Mouse (Mus musculus) midbrain, postnatal 0 days (tissue): ENCODE measurements at regions not wholly inside any gene's neighbourhood (a gene's known extent, or its start where the extent isn't known, plus 50 kb on each side); places are given as distances from the start of the nearest gene placed in this dataset.

Experiments
- ATAC-seq: fragments of 200-750 bp; cut with Nextera tagmentation; 2 replicates; pipeline ENCODE4 v1.8.0; 2017; ENCODE audit warnings: moderate number of reproducible peaks, mild to moderate bottlenecking, moderate TSS enrichment, moderate library complexity; ENCODE audit not compliant: low FRiP score
- DNase-seq: peaks from one replicate; pipeline ENCODE4 v3.0.0-alpha.2; 2015; ENCODE audit warnings: low spot score
- H3K27ac ChIP-seq: fragments of 300-500 bp; sonication (generic); 2 replicates; pipeline ENCODE4 v1.5.1; 2014; ENCODE audit warnings: low read depth, mild to moderate bottlenecking, low read length, mixed read lengths
- H3K27me3 ChIP-seq: fragments of 300-500 bp; sonication (generic); 2 replicates; pipeline ENCODE4 v1.6.1; 2014; ENCODE audit warnings: low read length, control low read depth, mixed read lengths; ENCODE audit not compliant: insufficient read depth
- H3K36me3 ChIP-seq: fragments of 300-500 bp; sonication (generic); 2 replicates; pipeline ENCODE4 v1.6.1; 2014; ENCODE audit warnings: low read length, control low read depth, mixed read lengths; ENCODE audit not compliant: insufficient read depth
- H3K4me1 ChIP-seq: fragments of 300-500 bp; sonication (generic); 2 replicates; pipeline ENCODE4 v1.6.1; 2014; ENCODE audit warnings: mild to moderate bottlenecking, control low read depth, antibody characterized with exemption, low read length, mixed read lengths; ENCODE audit not compliant: insufficient read depth
- H3K4me2 ChIP-seq: fragments of 300-500 bp; sonication (generic); 2 replicates; pipeline ENCODE4 v1.6.1; 2014; ENCODE audit warnings: low read depth, mild to moderate bottlenecking, low read length, mixed read lengths; ENCODE audit not compliant: poor library complexity, severe bottlenecking
- H3K4me3 ChIP-seq: fragments of 300-500 bp; sonication (generic); 2 replicates; pipeline ENCODE4 v1.5.1; 2014; ENCODE audit warnings: low read depth, mild to moderate bottlenecking, low read length, moderate library complexity
- H3K9ac ChIP-seq: fragments of 300-500 bp; sonication (generic); replicated peaks from 2 replicates; pipeline ENCODE4 v1.6.1; 2014; ENCODE audit warnings: mild to moderate bottlenecking, low read length, moderate library complexity, mixed read lengths; ENCODE audit not compliant: poor library complexity, severe bottlenecking
- H3K9me3 ChIP-seq: fragments of 300-500 bp; sonication (generic); 2 replicates; pipeline ENCODE4 v1.6.1; 2016; ENCODE audit warnings: low read length, control low read depth
- CTCF ChIP-seq: IDR thresholded peaks from 2 replicates; pipeline ENCODE4 v1.5.1; 2016; ENCODE audit warnings: antibody characterized with exemption, mild to moderate bottlenecking
- WGBS: fragments of 180-500 bp; shearing (Covaris S2); extraction: QIAGEN DNeasy Blood & Tissue Kit; methylation state at CpG from one replicate; pipeline ENCODE4 v1.1.7; 2014; 5-methylcytosine and 5-hydroxymethylcytosine counted together

GRCm38 (mm10) chr10:56598191-56598590 is 221.1 kb downstream of the Gja1 start:
- no peaks in the 10 kb centered on the region for H3K36me3 ChIP-seq
- H3K4me1 ChIP-seq = no peaks in the 10 kb centered on the region
- DNase-seq (no peak), ATAC-seq (no peak)
- no peak for TF ChIP-seq CTCF
- H3K4me3 ChIP-seq = no peak overlapping the region
- no peaks in the 10 kb centered on the region for H3K9me3 ChIP-seq
- 88% methylated on average over 3 of the region's 3 CpGs for WGBS
- H3K27ac ChIP-seq = no peak overlapping the region
- no peak overlapping the region for H3K9ac ChIP-seq
- no peak overlapping the region for H3K4me2 ChIP-seq
- no peaks in the 10 kb centered on the region for H3K27me3 ChIP-seq

DNA sequence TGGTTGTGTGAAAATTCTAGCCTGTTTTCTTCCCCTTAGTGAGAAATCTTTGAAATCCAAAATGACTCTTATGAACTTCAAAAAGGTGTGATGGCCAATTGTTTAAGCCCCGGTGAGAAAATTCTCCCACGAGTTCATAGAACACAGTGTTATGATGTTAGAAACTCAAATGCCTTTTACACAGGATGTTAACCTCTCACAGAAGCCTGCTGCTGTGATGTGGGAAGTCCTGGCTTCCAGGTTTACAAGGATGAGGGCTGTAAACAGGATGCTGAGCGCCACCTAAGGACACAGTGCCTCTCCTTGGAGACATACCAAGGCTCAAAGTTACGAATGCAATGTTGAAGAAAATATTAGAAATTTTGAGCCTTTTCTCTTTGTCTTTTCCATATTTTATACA is 222.8 kb downstream of the Gja1 start:
- Histone ChIP-seq H3K27me3 (no peaks in the 10 kb centered on the region), H3K4me2 (no peak overlapping the region), H3K36me3 (no peaks in the 10 kb centered on the region), H3K4me3 (no peak overlapping the region), H3K4me1 (no peaks in the 10 kb centered on the region), H3K9me3 (no peaks in the 10 kb centered on the region), H3K9ac (no peak overlapping the region), H3K27ac (no peak overlapping the region)
- 78% methylated on average over 4 of the region's 4 CpGs for WGBS
- no peak for TF ChIP-seq CTCF
- ATAC-seq = no peak
- DNase-seq = no peak

GRCm38 (mm10) chr10:56611564-56612288 is 234.6 kb downstream of the Gja1 start:
- peak; percentile 23; the same call in 1 of the 2 replicates for ATAC-seq
- Histone ChIP-seq H3K9ac (no peak overlapping the region), H3K9me3 (no peaks in the 10 kb centered on the region), H3K36me3 (no peaks in the 10 kb centered on the region), H3K27me3 (no peaks in the 10 kb centered on the region), H3K4me2 (no peak overlapping the region), H3K27ac (no peak overlapping the region), H3K4me3 (no peak overlapping the region), H3K4me1 (no peaks in the 10 kb centered on the region)
- no peak for TF ChIP-seq CTCF
- 84% methylated on average over 8 of the region's 8 CpGs for WGBS
- DNase-seq = peak; percentile 52

- DNase-seq = no peak
- no peak overlapping the region for H3K4me2 ChIP-seq
- no peaks in the 10 kb centered on the region for H3K4me1 ChIP-seq
- 85% methylated on average over 2 of the region's 2 CpGs for WGBS
- H3K4me3 ChIP-seq = no peak overlapping the region
- no peaks in the 10 kb centered on the region for H3K9me3 ChIP-seq
- H3K27ac ChIP-seq = no peak overlapping the region
- no peaks in the 10 kb centered on the region for H3K27me3 ChIP-seq
- no peaks in the 10 kb centered on the region for H3K36me3 ChIP-seq
- TF ChIP-seq CTCF = no peak
- ATAC-seq = no peak
- H3K9ac ChIP-seq = no peak overlapping the region
Observed at GRCm38 (mm10) chr10:56642656-56643055, 265.5 kb downstream of the Gja1 start.

GRCm38 (mm10) chr10:56643376-56644135 is 266.4 kb downstream of the Gja1 start:
- H3K36me3 ChIP-seq = no peaks in the 10 kb centered on the region
- no peak overlapping the region for H3K27ac ChIP-seq
- H3K4me1 ChIP-seq = no peaks in the 10 kb centered on the region
- H3K9ac ChIP-seq = no peak overlapping the region
- ATAC-seq (no peak), DNase-seq (no peak)
- H3K4me3 ChIP-seq = no peak overlapping the region
- WGBS = 70% methylated on average over 12 of the region's 12 CpGs
- no peaks in the 10 kb centered on the region for H3K27me3 ChIP-seq
- no peaks in the 10 kb centered on the region for H3K9me3 ChIP-seq
- no peak for TF ChIP-seq CTCF
- H3K4me2 ChIP-seq = no peak overlapping the region

GRCm38 (mm10) chr10:56660501-56660900 is 283.4 kb downstream of the Gja1 start:
- H3K9ac ChIP-seq = no peak overlapping the region
- H3K27me3 ChIP-seq = no peaks in the 10 kb centered on the region
- H3K27ac ChIP-seq = no peak overlapping the region
- 89% methylated on average over 4 of the region's 4 CpGs for WGBS
- no peaks in the 10 kb centered on the region for H3K9me3 ChIP-seq
- H3K4me2 ChIP-seq = no peak overlapping the region
- DNase-seq (no peak), ATAC-seq (no peak)
- no peaks in the 10 kb centered on the region for H3K36me3 ChIP-seq
- no peak for TF ChIP-seq CTCF
- no peaks in the 10 kb centered on the region for H3K4me1 ChIP-seq
- H3K4me3 ChIP-seq = no peak overlapping the region
